Mouse (Mus musculus): ENCODE data around the gene Ddx19b. TPM values are rescaled to one million over a fixed set of nuclear protein-coding genes. Genes with fewer than 3 reads are reported as not detected.

The Ddx19b gene
- 12.6 and 13.0 TPM in 2 replicates for total RNA-seq (2012; rRNA removed)
- 14.4 and 14.9 TPM in 2 replicates for total RNA-seq (2014; rRNA removed)
- polyA plus RNA-seq (2012; ENCODE audit: insufficient read length, low read depth) = 13.5 and 14.1 TPM in 2 replicates

GRCm38 (mm10) chr8:111031572-111031971 is at the start of gene Ddx19b:
Gene Ddx19b (minus strand): TSS chr8:111031751.
- dilution Hi-C loops (cut with MboI; ENCODE audit: extremely low pct_ligation_motif_present, extremely low pct_unique_long_range_greater_than_20kb, low sequenced_read_pairs) = no loop called here
- no peaks in the 10 kb centered on the region for H3K9me3 ChIP-seq (replicated peaks; ENCODE audit: low read length)
- TF ChIP-seq POLR2A (IDR thresholded peaks at IDR 0.05; ENCODE audit: low read depth, low read length) (no peak), HCFC1 (IDR thresholded peaks at IDR 0.05; ENCODE audit: low read depth, low read length) (no peak), TBP (conservative IDR thresholded peaks at IDR 0.05; ENCODE audit: low read depth, low read length) (no peak), CHD1 (IDR thresholded peaks at IDR 0.05; ENCODE audit: low read depth, low read length) (no peak), ZNF384 (IDR thresholded peaks at IDR 0.05; ENCODE audit: low read depth, low read length) (no peak), MAFK (IDR thresholded peaks at IDR 0.05; ENCODE audit: insufficient replicate concordance, low read length) (no peak), POLR2AphosphoS2 (IDR thresholded peaks at IDR 0.05; ENCODE audit: low read depth, low read length) (no peak), MAZ (IDR thresholded peaks at IDR 0.05; ENCODE audit: low read depth, low read length) (no peak), MYC (IDR thresholded peaks at IDR 0.05; ENCODE audit: low read depth, low read length) (no peak), JUN (IDR thresholded peaks at IDR 0.05; ENCODE audit: insufficient read depth, low read depth, low read length) (no peak), GABPA (IDR thresholded peaks at IDR 0.05; ENCODE audit: insufficient replicate concordance, low read depth, low read length) (no peak), ZKSCAN1 (IDR thresholded peaks at IDR 0.05; ENCODE audit: borderline replicate concordance, low read depth, low read length) (no peak), UBTF (IDR thresholded peaks at IDR 0.05; ENCODE audit: low read depth, low read length) (no peak), RAD21 (IDR thresholded peaks at IDR 0.05; ENCODE audit: low read depth, low read length) (no peak), ZC3H11A (IDR thresholded peaks at IDR 0.05; ENCODE audit: low read depth, low read length) (no peak)
- peak within 1 kb of the TSS; percentile 87 for H3K9ac ChIP-seq (ENCODE audit: insufficient read depth, low read depth)
- H3K36me3 ChIP-seq (replicated peaks in 1 of 2; ENCODE audit: control insufficient read depth in 1 of 2, insufficient read depth in 1 of 2, low read length in 1 of 2) = peaks cover 11 to 20% of the 10 kb centered on the region in 2 experiments
- peak within 1 kb of the TSS; percentile 72 for H3K4me2 ChIP-seq (ENCODE audit: insufficient read depth, low read depth, poor library complexity, severe bottlenecking)
- DNase-seq (ENCODE audit: extremely low read depth) = no peak
- H3K4me3 ChIP-seq (replicated peaks in 1 of 3; ENCODE audit: low read depth in 2 of 3, low read length in 2 of 3, poor library complexity in 1 of 3) = peak within 1 kb of the TSS; percentile 56 to 66 (median 64)
- no peak within 1 kb of the TSS for H3K27ac ChIP-seq (ENCODE audit: insufficient read depth, low read depth)
- in situ Hi-C loops (cut with MboI; ENCODE audit: low pct_ligation_motif_present, low pct_unique_long_range_greater_than_20kb, low sequenced_read_pairs) = no loop called here
- H3K79me2 ChIP-seq (replicated peaks; ENCODE audit: control insufficient read depth, extremely low read depth, insufficient read depth, poor library complexity, severe bottlenecking) = peaks cover 28% of the 10 kb centered on the region
- H3K27me3 ChIP-seq (replicated peaks) = no peaks in the 10 kb centered on the region
- peaks cover 5 to 36% of the 10 kb centered on the region in 2 experiments; a peak in 3 of 4 replicates for H3K4me1 ChIP-seq (ENCODE audit: control insufficient read depth in 1 of 2, insufficient read depth in 2 of 2)

- Histone ChIP-seq H3K9ac (ENCODE audit: insufficient read depth, low read depth) (no peak overlapping the region), H3K4me3 (replicated peaks in 1 of 3; ENCODE audit: low read depth in 2 of 3, low read length in 2 of 3, poor library complexity in 1 of 3) (no peak overlapping the region), H3K9me3 (replicated peaks; ENCODE audit: low read length) (no peaks in the 10 kb centered on the region), H3K4me2 (ENCODE audit: insufficient read depth, low read depth, poor library complexity, severe bottlenecking) (no peak overlapping the region), H3K27me3 (replicated peaks) (peaks cover 26% of the 10 kb centered on the region), H3K79me2 (replicated peaks; ENCODE audit: control insufficient read depth, extremely low read depth, insufficient read depth, poor library complexity, severe bottlenecking) (no peaks in the 10 kb centered on the region), H3K4me1 (ENCODE audit: control insufficient read depth in 1 of 2, insufficient read depth in 2 of 2) (no peaks in the 10 kb centered on the region; a peak in 1 of 4 replicates), H3K36me3 (replicated peaks in 1 of 2; ENCODE audit: control insufficient read depth in 1 of 2, insufficient read depth in 1 of 2, low read length in 1 of 2) (no peaks in the 10 kb centered on the region), H3K27ac (ENCODE audit: insufficient read depth, low read depth) (no peak overlapping the region)
- in situ Hi-C loops (cut with MboI; ENCODE audit: low pct_ligation_motif_present, low pct_unique_long_range_greater_than_20kb, low sequenced_read_pairs) = loop anchor here (5.0 to 25.0 kb wide), 2 partner anchors 323 to 443 kb away; no protein-coding TSS in a partner anchor
- dilution Hi-C loops (cut with MboI; ENCODE audit: extremely low pct_ligation_motif_present, extremely low pct_unique_long_range_greater_than_20kb, low sequenced_read_pairs) = no loop called here
- DNase-seq (ENCODE audit: extremely low read depth) = no peak
- TF ChIP-seq USF1 (IDR thresholded peaks at IDR 0.05; ENCODE audit: low read depth, low read length) (no peak), JUN (IDR thresholded peaks at IDR 0.05; ENCODE audit: insufficient read depth, low read depth, low read length) (no peak), KAT2A (IDR thresholded peaks at IDR 0.05; ENCODE audit: insufficient replicate concordance, low read length) (no peak), RAD21 (IDR thresholded peaks at IDR 0.05; ENCODE audit: low read depth, low read length) (peak; percentile 76), EP300 (IDR thresholded peaks at IDR 0.05; ENCODE audit: low read length) (no peak), TBP (conservative IDR thresholded peaks at IDR 0.05; ENCODE audit: low read depth, low read length) (no peak), POLR2A (IDR thresholded peaks at IDR 0.05; ENCODE audit: low read depth, low read length) (no peak), MEF2A (IDR thresholded peaks at IDR 0.05; ENCODE audit: borderline replicate concordance, low read depth, low read length) (no peak), USF2 (conservative IDR thresholded peaks at IDR 0.05; ENCODE audit: low read depth, low read length) (no peak), MAZ (IDR thresholded peaks at IDR 0.05; ENCODE audit: low read depth, low read length) (no peak), ZC3H11A (IDR thresholded peaks at IDR 0.05; ENCODE audit: low read depth, low read length) (no peak), MAX (IDR thresholded peaks at IDR 0.05; ENCODE audit: low read length) (no peak), RCOR1 (conservative IDR thresholded peaks at IDR 0.05; ENCODE audit: low read depth, low read length) (no peak), SMC3 (IDR thresholded peaks at IDR 0.05; ENCODE audit: low read depth, low read length) (peak; percentile 54), NRF1 (IDR thresholded peaks at IDR 0.05; ENCODE audit: low read depth, low read length) (no peak), ZMIZ1 (IDR thresholded peaks at IDR 0.05; ENCODE audit: low read depth, low read length) (no peak), ZNF384 (IDR thresholded peaks at IDR 0.05; ENCODE audit: low read depth, low read length) (no peak), CTCF (conservative IDR thresholded peaks at IDR 0.05 in 1 of 2, IDR thresholded peaks at IDR 0.05 in 1 of 2; ENCODE audit: low read depth in 2 of 2, low read length in 2 of 2) (peak in 1 of 2 experiments; percentile 70; a peak in 2 of 4 replicates), ELF1 (IDR thresholded peaks at IDR 0.05; ENCODE audit: low read depth, low read length) (no peak), MAFK (IDR thresholded peaks at IDR 0.05; ENCODE audit: insufficient replicate concordance, low read length) (no peak)
Measured at GRCm38 (mm10) chr8:111079861-111080271, 48.3 kb upstream of the Ddx19b start.

Measured in CH12.LX (cell line).